Mouse (Mus musculus) lung, adult 2 months (tissue): Measurements from ENCODE around the gene Nav2. TPM values are rescaled to one million over a fixed set of nuclear protein-coding genes. Genes with fewer than 3 reads are reported as not detected.
A peak's percentile ranks its signal among the peaks of the same experiment; 100 is the strongest.

ENCODE experiments used
- DNase-seq: peaks from one replicate; pipeline ENCODE4 v3.0.0; 2022
- H3K4me1 ChIP-seq: fragments of 200-500 bp; 2 replicates; pipeline ENCODE4 v1.6.1; 2011; ENCODE audit warnings: low read length; ENCODE audit not compliant: control insufficient read depth, insufficient read depth
- H3K4me3 ChIP-seq: fragments of 200-500 bp; replicated peaks from 2 replicates; pipeline ENCODE3; 2011; ENCODE audit warnings: low read depth, mild to moderate bottlenecking, control low read depth, low read length; ENCODE audit errors: extremely low read depth
- CTCF ChIP-seq: fragments of 200-500 bp; IDR thresholded peaks from 2 replicates; pipeline ENCODE4 v1.5.1; 2011; ENCODE audit warnings: mild to moderate bottlenecking, low read length, control low read depth; ENCODE audit not compliant: insufficient read depth
- POLR2A ChIP-seq: fragments of 200-500 bp; IDR thresholded peaks from 2 replicates; pipeline ENCODE4 v1.6.1; 2011; ENCODE audit warnings: low read depth, mild to moderate bottlenecking, control low read depth, low read length, borderline replicate concordance; ENCODE audit errors: extremely low read depth
- WGBS: fragments of 180-500 bp; shearing (Covaris S2); methylation state at CpG from one replicate; pipeline ENCODE4 v1.1.7; 2018; 5-methylcytosine and 5-hydroxymethylcytosine counted together
- polyA plus RNA-seq: library from polyadenylated mRNA; depleted of rRNA; stranded (reverse); fragments of >200 nt; gene quantifications from 2 replicates; pipeline ENCODE4 v1.2.3, GENCODE M21; 2012

Gene Nav2
- polyA plus RNA-seq, 1 experiment = 33.9 TPM

- Histone ChIP-seq H3K4me1 (no peaks in the 10 kb centered on the region; the same call in 1 of the 2 replicates), H3K4me3 (no peak overlapping the region)
- peak; percentile 63 for DNase-seq
- peak; percentile 83 for TF ChIP-seq CTCF
- TF ChIP-seq POLR2A = no peak
- WGBS = 47% methylated on average over 3 of the region's 3 CpGs
Observed at GRCm38 (mm10) chr7:49471278-49471677, 562.8 kb downstream of the Nav2 start.

- peaks cover 2% of the 10 kb centered on the region; the same call in 1 of the 2 replicates for H3K4me1 ChIP-seq
- no peak for DNase-seq
- TF ChIP-seq POLR2A (no peak), CTCF (no peak)
- WGBS = 51% methylated on average over 6 of the region's 6 CpGs
- no peak overlapping the region for H3K4me3 ChIP-seq
Observed at GRCm38 (mm10) chr7:49475282-49475681, 566.8 kb downstream of the Nav2 start.

GRCm38 (mm10) chr7:49476163-49476562 lies 567.6 kb downstream of the Nav2 start:
- TF ChIP-seq CTCF = no peak
- whole genome bisulfite sequencing = 69% methylated on average over 8 of the region's 8 CpGs
- no peak for DNase-seq
- Histone ChIP-seq H3K4me3 (no peak overlapping the region), H3K4me1 (peaks cover 2% of the 10 kb centered on the region; the same call in 1 of the 2 replicates)

- no peak overlapping the region for H3K4me3 ChIP-seq
- 60% methylated on average over 5 of the region's 5 CpGs for WGBS
- no peak for TF ChIP-seq POLR2A
- TF ChIP-seq CTCF = peak; percentile 35; the same call in 1 of the 2 replicates
- H3K4me1 ChIP-seq = peaks cover 2% of the 10 kb centered on the region; the same call in 1 of the 2 replicates
- DNase-seq = peak; percentile 39
Observed at GRCm38 (mm10) chr7:49476666-49477065, 568.1 kb downstream of the Nav2 start.

- no peak for DNase-seq
- Histone ChIP-seq H3K4me3 (no peak overlapping the region), H3K4me1 (peaks cover 2% of the 10 kb centered on the region; the same call in 1 of the 2 replicates)
- 48% methylated on average over 9 of the region's 9 CpGs for WGBS
- TF ChIP-seq POLR2A (no peak), CTCF (no peak)
Observed at GRCm38 (mm10) chr7:49477076-49477975, 568.8 kb downstream of the Nav2 start.

- peaks cover 2% of the 10 kb centered on the region; the same call in 1 of the 2 replicates for H3K4me1 ChIP-seq
- WGBS = 40% methylated on average over 7 of the region's 7 CpGs
- no peak for DNase-seq
- H3K4me3 ChIP-seq = no peak overlapping the region
- TF ChIP-seq POLR2A (no peak), CTCF (no peak)
Observed at GRCm38 (mm10) chr7:49477976-49478349, 569.4 kb downstream of the Nav2 start.

GRCm38 (mm10) chr7:49478886-49479285 lies 570.4 kb downstream of the Nav2 start:
- TF ChIP-seq CTCF (no peak), POLR2A (no peak)
- Histone ChIP-seq H3K4me3 (no peak overlapping the region), H3K4me1 (peaks cover 2% of the 10 kb centered on the region; the same call in 1 of the 2 replicates)
- WGBS = 80% methylated on average over 4 of the region's 4 CpGs
- DNase-seq = no peak

- no peak overlapping the region for H3K4me3 ChIP-seq
- no peak for DNase-seq
- 83% methylated on average over 8 of the region's 8 CpGs for WGBS
- peaks cover 5% of the 10 kb centered on the region; the same call in 1 of the 2 replicates for H3K4me1 ChIP-seq
- no peak for TF ChIP-seq CTCF
- no peak for TF ChIP-seq POLR2A
Observed at GRCm38 (mm10) chr7:49480962-49481361, 572.4 kb downstream of the Nav2 start.

GRCm38 (mm10) chr7:49484036-49484744 lies 575.7 kb downstream of the Nav2 start:
- no peak for TF ChIP-seq POLR2A
- TF ChIP-seq CTCF = peak; percentile 16; the same call in 1 of the 2 replicates
- Histone ChIP-seq H3K4me1 (0 out of 2 replicates have a peak, but pooled peaks cover 2% of the 10 kb centered on the region), H3K4me3 (no peak overlapping the region)
- WGBS = 46% methylated on average over 11 of the region's 11 CpGs
- DNase-seq = peak; percentile 46
